Mouse (Mus musculus): ENCODE results near the gene Tenm4. TPM values are rescaled to one million over a fixed set of nuclear protein-coding genes. Genes with fewer than 3 reads are reported as not detected.

Tenm4 gene
- total RNA-seq, 2 experiments from 2014 or later: 1.1 to 5.7 TPM

GRCm38 (mm10) chr7:96740631-96741030, 569.6 kb downstream of the Tenm4 start:
- no peak for DNase-seq

GRCm38 (mm10) chr7:96742221-96742620, 571.2 kb downstream of the Tenm4 start:
- peak; percentile 15 for DNase-seq

- no peak for DNase-seq
Observed at GRCm38 (mm10) chr7:96745956-96746355, 574.9 kb downstream of the Tenm4 start.

- no peak for DNase-seq
Observed at GRCm38 (mm10) chr7:96746706-96747105, 575.7 kb downstream of the Tenm4 start.

- no peak for DNase-seq
Observed at GRCm38 (mm10) chr7:96748538-96749045, 577.5 kb downstream of the Tenm4 start.

GRCm38 (mm10) chr7:96749753-96750152, 578.7 kb downstream of the Tenm4 start:
- no peak for DNase-seq

- DNase-seq: no peak
Observed at GRCm38 (mm10) chr7:96751236-96751635, 580.2 kb downstream of the Tenm4 start.

- no peak for DNase-seq
Observed at GRCm38 (mm10) chr7:96752776-96753175, 581.7 kb downstream of the Tenm4 start.

- DNase-seq: no peak
Observed at GRCm38 (mm10) chr7:96753335-96754095, 582.5 kb downstream of the Tenm4 start.

GRCm38 (mm10) chr7:96754175-96754574, 583.1 kb downstream of the Tenm4 start:
- no peak for DNase-seq

GRCm38 (mm10) chr7:96755459-96756094, 584.5 kb downstream of the Tenm4 start:
- DNase-seq: no peak

GRCm38 (mm10) chr7:96756104-96756742, 585.2 kb downstream of the Tenm4 start:
- DNase-seq: no peak

GRCm38 (mm10) chr7:96757067-96757466, 586.0 kb downstream of the Tenm4 start:
- DNase-seq: no peak

GRCm38 (mm10) chr7:96760208-96760607, 589.2 kb downstream of the Tenm4 start:
- no peak for DNase-seq

- DNase-seq: no peak
Observed at GRCm38 (mm10) chr7:96761151-96761550, 590.1 kb downstream of the Tenm4 start.

- no peak for DNase-seq
Observed at GRCm38 (mm10) chr7:96765321-96765960, 594.4 kb downstream of the Tenm4 start.

- no peak for DNase-seq
Observed at GRCm38 (mm10) chr7:96767090-96767489, 596.0 kb downstream of the Tenm4 start.

GRCm38 (mm10) chr7:96768718-96769117, 597.7 kb downstream of the Tenm4 start:
- DNase-seq: no peak

- DNase-seq: no peak
Observed at GRCm38 (mm10) chr7:96769784-96770183, 598.7 kb downstream of the Tenm4 start.

- DNase-seq: no peak
Observed at GRCm38 (mm10) chr7:96772966-96773365, 601.9 kb downstream of the Tenm4 start.

GRCm38 (mm10) chr7:96773585-96774225, 602.7 kb downstream of the Tenm4 start:
- DNase-seq: no peak

- DNase-seq: no peak
Observed at GRCm38 (mm10) chr7:96775080-96775486, 604.0 kb downstream of the Tenm4 start.

Measured in gastrocnemius, postnatal 25 days (tissue).